Mouse (Mus musculus) heart, embryonic 16.5 days (tissue): Measurements from ENCODE around the gene Rflnb. TPM values are rescaled to one million over a fixed set of nuclear protein-coding genes. Genes with fewer than 3 reads are reported as not detected.

ENCODE experiments used
- ATAC-seq: fragments of 200-750 bp; cut with Nextera tagmentation; replicated peaks from 2 replicates; pipeline ENCODE4 v1.8.0; 2017; ENCODE audit warnings: moderate number of reproducible peaks; ENCODE audit not compliant: insufficient read depth, low FRiP score; ENCODE audit errors: extremely low read depth
- H3K27ac ChIP-seq: fragments of 300-500 bp; sonication (generic); 2 replicates; pipeline ENCODE4 v1.5.1; 2014; ENCODE audit warnings: mild to moderate bottlenecking, low read length, control low read depth, moderate library complexity
- H3K27me3 ChIP-seq: fragments of 300-500 bp; sonication (generic); 2 replicates; pipeline ENCODE4 v1.6.1; 2014; ENCODE audit warnings: low read length, mixed read lengths; ENCODE audit not compliant: control insufficient read depth, insufficient read depth
- H3K36me3 ChIP-seq: fragments of 300-500 bp; sonication (generic); 2 replicates; pipeline ENCODE4 v1.6.1; 2014; ENCODE audit not compliant: control insufficient read depth, insufficient read depth
- H3K4me1 ChIP-seq: fragments of 300-500 bp; sonication (generic); 2 replicates; pipeline ENCODE4 v1.6.1; 2014; ENCODE audit warnings: low read length, mixed read lengths; ENCODE audit not compliant: control insufficient read depth, insufficient read depth
- H3K4me2 ChIP-seq: fragments of 300-500 bp; sonication (generic); 2 replicates; pipeline ENCODE4 v1.6.1; 2014; ENCODE audit warnings: low read depth, mild to moderate bottlenecking, control low read depth, low read length
- H3K4me3 ChIP-seq: fragments of 300-500 bp; sonication (generic); 2 replicates; pipeline ENCODE4 v1.5.1; 2014; ENCODE audit warnings: mild to moderate bottlenecking, control low read depth, low read length
- H3K9ac ChIP-seq: fragments of 300-500 bp; sonication (generic); 2 replicates; pipeline ENCODE4 v1.6.1; 2014; ENCODE audit warnings: low read length, control low read depth
- H3K9me3 ChIP-seq: fragments of 300-500 bp; sonication (generic); replicated peaks from 2 replicates; pipeline ENCODE4 v1.6.1; 2016; ENCODE audit warnings: low read length; ENCODE audit not compliant: control insufficient read depth
- WGBS: fragments of 180-500 bp; shearing (Covaris S2); extraction: QIAGEN DNeasy Blood & Tissue Kit; methylation state at CpG from one replicate; pipeline ENCODE4 v1.1.7; 2014; 5-methylcytosine and 5-hydroxymethylcytosine counted together
- polyA plus RNA-seq: library from polyadenylated mRNA; unstranded; fragments of >200 nt; fragmentation: Nextera tagmentation; extraction: Ambion mirVana; gene quantifications from 2 replicates; pipeline ENCODE4 v1.2.1, GENCODE M21; 2015

Gene Rflnb
- polyA plus RNA-seq, 1 experiment from 2014 or later, result 14.9 TPM

DNA sequence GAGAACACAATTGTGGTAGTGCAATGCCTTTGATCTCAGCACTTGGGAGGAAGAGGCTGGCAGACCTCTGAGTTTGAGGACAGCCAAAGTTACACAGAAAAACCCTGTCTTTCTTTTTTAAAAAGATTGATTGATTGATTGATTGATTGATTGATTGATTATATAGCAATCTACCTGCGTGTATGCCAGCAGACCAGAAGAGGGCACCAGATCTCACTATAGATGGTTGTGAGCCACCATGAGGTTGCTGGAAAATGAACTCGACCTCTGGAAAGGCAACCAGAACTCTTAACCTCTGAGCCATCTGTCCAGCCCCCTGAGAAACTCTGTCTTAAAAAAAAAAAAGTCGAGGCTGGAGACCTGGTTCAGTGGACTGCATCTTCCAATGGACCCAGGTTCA, 57.0 kb downstream of the Rflnb start:
- H3K27me3 ChIP-seq, result peaks cover 20% of the 10 kb centered on the region
- ATAC-seq, result no peak

More for the DNA sequence above, 57.0 kb downstream of the Rflnb start:
- Histone ChIP-seq H3K36me3 (no peaks in the 10 kb centered on the region), H3K9me3 (peaks cover 4% of the 10 kb centered on the region), H3K27ac (no peak overlapping the region), H3K4me2 (no peak overlapping the region), H3K4me3 (no peak overlapping the region), H3K4me1 (peaks cover 9% of the 10 kb centered on the region), H3K9ac (no peak overlapping the region)
- 35% methylated on average over 3 of the region's 3 CpGs for WGBS

Other genes starting within 250 kb of the Rflnb start
- gene Doc2b, start 231.7 kb downstream of the Rflnb start, polyA plus RNA-seq, result 0.16 and 0.18 TPM in 2 replicates
- 6.6 TPM in 2 replicates for gene Rph3al, start 89.4 kb downstream of the Rflnb start, polyA plus RNA-seq
- 0.93 and 1.7 TPM in 2 replicates for gene 1700016K19Rik, start 27.9 kb downstream of the Rflnb start, polyA plus RNA-seq
- 30.5 and 35.1 TPM in 2 replicates for gene Vps53, start 151.9 kb upstream of the Rflnb start, polyA plus RNA-seq
- 22.3 and 24.0 TPM in 2 replicates for gene Fam57a, start 151.9 kb upstream of the Rflnb start, polyA plus RNA-seq
- 0.53 and 1.8 TPM in 2 replicates for gene Dbil5, start 189.8 kb upstream of the Rflnb start, polyA plus RNA-seq
- 20.1 and 21.7 TPM in 2 replicates for gene Gemin4, start 189.9 kb upstream of the Rflnb start, polyA plus RNA-seq
- gene Mrm3, start 215.9 kb upstream of the Rflnb start, polyA plus RNA-seq, result 29.1 and 31.7 TPM in 2 replicates
- 115 and 122 TPM in 2 replicates for gene Glod4, start 215.9 kb upstream of the Rflnb start, polyA plus RNA-seq